Mouse (Mus musculus) liver, embryonic 14.5 days (tissue): ENCODE results near the gene Il22ra1.

Source experiments
- CTCF ChIP-seq: IDR thresholded peaks from 2 replicates; pipeline ENCODE4 v1.5.1; 2016; ENCODE audit warnings: antibody characterized with exemption, low read depth, control low read depth
- EP300 ChIP-seq: IDR thresholded peaks from 2 replicates; pipeline ENCODE4 v1.6.1; 2016; ENCODE audit warnings: antibody characterized with exemption, low read depth

GRCm38 (mm10) chr4:135787271-135787670, 59.3 kb downstream of the Il22ra1 start:
- TF ChIP-seq EP300 = no peak
- TF ChIP-seq CTCF = no peak
